Mouse (Mus musculus): ENCODE measurements around the gene Heyl.
"Not testable (repeated sequence)": the region's sequence is repeated elsewhere in the genome, so short reads cannot be mapped to it uniquely, and the experiment has no call there.

Heyl gene

GRCm38 (mm10) chr4:123284731-123285624 is 51.6 kb downstream of the Heyl start:
- in situ Hi-C loops (cut with MboI, MseI): no loop called here

- in situ Hi-C loops (cut with MboI, MseI): no loop called here
Measured at GRCm38 (mm10) chr4:123286790-123287189, 53.4 kb downstream of the Heyl start.

- in situ Hi-C loops (cut with MboI, MseI): no loop called here
Measured at GRCm38 (mm10) chr4:123289038-123289437, 55.7 kb downstream of the Heyl start.

GRCm38 (mm10) chr4:123292390-123292789 is 59.0 kb downstream of the Heyl start:
- in situ Hi-C loops (cut with MboI, MseI): no loop called here

- in situ Hi-C loops (cut with MboI, MseI): no loop called here
Measured at GRCm38 (mm10) chr4:123292989-123293388, 59.6 kb downstream of the Heyl start.

GRCm38 (mm10) chr4:123293661-123294443 is 60.5 kb downstream of the Heyl start:
- in situ Hi-C loops (cut with MboI, MseI): no loop called here

GRCm38 (mm10) chr4:123295026-123295425 is 61.7 kb downstream of the Heyl start:
- in situ Hi-C loops (cut with MboI, MseI): not testable (repeated sequence)

- in situ Hi-C loops (cut with MboI, MseI): no loop called here
Measured at GRCm38 (mm10) chr4:123295516-123296147, 62.3 kb downstream of the Heyl start.

GRCm38 (mm10) chr4:123296148-123296534 is 62.8 kb downstream of the Heyl start:
- in situ Hi-C loops (cut with MboI, MseI): no loop called here

GRCm38 (mm10) chr4:123297195-123297960 is 64.0 kb downstream of the Heyl start:
- in situ Hi-C loops (cut with MboI, MseI): no loop called here

- in situ Hi-C loops (cut with MboI, MseI): no loop called here
Measured at GRCm38 (mm10) chr4:123298226-123298625, 64.9 kb downstream of the Heyl start.

GRCm38 (mm10) chr4:123298980-123299670 is 65.8 kb downstream of the Heyl start:
- in situ Hi-C loops (cut with MboI, MseI): no loop called here

Data from T-helper 2 cell (primary cell).